Mouse (Mus musculus) G1E (cell line): Measurements from ENCODE around the gene Scg3.

Source experiments
- CTCF ChIP-seq: IDR thresholded peaks from 2 replicates; pipeline ENCODE4 v1.5.1; 2012; ENCODE audit warnings: low read depth, low read length, inconsistent platforms, mixed read lengths
- GATA1 ChIP-seq: IDR thresholded peaks from 2 replicates; pipeline ENCODE4 v1.6.1; 2012; ENCODE audit warnings: borderline replicate concordance, low read length, inconsistent platforms, mixed read lengths
- POLR2AphosphoS5 ChIP-seq: IDR thresholded peaks from 2 replicates; pipeline ENCODE4 v1.6.1; 2012; ENCODE audit warnings: low read depth, low read length, inconsistent platforms; ENCODE audit not compliant: insufficient replicate concordance

DNA sequence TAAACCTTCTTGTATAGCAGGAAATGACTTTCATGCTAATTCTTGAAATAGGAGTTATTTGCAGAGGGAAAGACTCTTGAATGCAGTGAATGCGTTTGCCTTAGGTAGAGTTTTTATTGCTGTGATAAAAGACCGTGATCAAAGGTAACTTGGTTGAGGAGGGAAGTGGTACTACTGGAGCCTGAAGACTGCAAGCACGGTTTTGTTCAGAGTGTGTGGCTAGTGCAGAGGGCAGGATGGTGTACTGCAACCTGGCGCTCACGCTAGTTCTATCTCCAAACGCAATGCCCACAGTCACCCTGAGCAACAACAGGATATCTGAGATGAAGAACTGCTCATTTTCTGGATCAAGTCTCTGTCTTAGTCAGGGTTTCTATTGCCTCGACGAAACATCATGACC is 50.3 kb downstream of the Scg3 start:
- TF ChIP-seq CTCF (no peak), POLR2AphosphoS5 (no peak), GATA1 (no peak)
